Mouse (Mus musculus) gastrocnemius, adult 8-10 months (tissue): Measurements from ENCODE around the gene Foxr1. TPM values are rescaled to one million over a fixed set of nuclear protein-coding genes. Genes with fewer than 3 reads are reported as not detected.

Source experiments
- microRNA-seq: library from miRNA; unstranded; fragments of <30 nt; microRNA quantifications from one replicate; pipeline ENCODE4 v1.2.0, GENCODE M21; 2022
- total RNA-seq, 4 experiments: library from RNA; stranded (reverse); gene quantifications; 2 replicates each; pipeline ENCODE4 v1.2.4; 2022

Foxr1 gene
- total RNA-seq, 4 experiments from 2014 or later = not detected

Small RNA genes within 50 kb of the gene (microRNA-seq; reads per million reads assigned to microRNA genes)
- gene Mir7085 = 3.3 reads per million

Other genes with a start within 250 kb of the Foxr1 start
- gene Cbl, start 207.1 kb downstream of the Foxr1 start, total RNA-seq = 10 to 100 TPM in 1 of 4 experiments, 1 to 10 TPM in 3; 5.1 to 10.2 (median 7.3) TPM
- not detected for gene Ccdc153, start 200.5 kb downstream of the Foxr1 start, total RNA-seq
- gene Pdzd3, start 189.7 kb downstream of the Foxr1 start, total RNA-seq = 1 to 10 TPM in 1 of 4 experiments, under 1 TPM in 3; 0.56 to 1.0 (median 0.95) TPM
- 10 to 100 TPM; 20.5 to 24.7 (median 22.6) TPM for gene Nlrx1, start 172.5 kb downstream of the Foxr1 start, total RNA-seq
- gene Abcg4, start 152.5 kb downstream of the Foxr1 start, total RNA-seq = under 1 TPM; 0.12 to 0.70 (median 0.30) TPM
- gene Hinfp, start 135.5 kb downstream of the Foxr1 start, total RNA-seq = 1 to 10 TPM; 4.5 to 9.6 (median 7.2) TPM
- gene C2cd2l, start 120.9 kb downstream of the Foxr1 start, total RNA-seq = 10 to 100 TPM; 10.4 to 18.9 (median 15.2) TPM
- 10 to 100 TPM; 10.9 to 14.8 (median 13.0) TPM for gene Dpagt1, start 115.1 kb downstream of the Foxr1 start, total RNA-seq
- gene H2afx, start 106.4 kb downstream of the Foxr1 start, total RNA-seq = 10 to 100 TPM in 1 of 4 experiments, 1 to 10 TPM in 3; 7.8 to 10.3 (median 8.7) TPM
- 10 to 100 TPM; 24.2 to 26.1 (median 25.2) TPM for gene Hmbs, start 96.9 kb downstream of the Foxr1 start, total RNA-seq
- 10 to 100 TPM; 17.6 to 19.0 (median 18.3) TPM for gene Vps11, start 79.5 kb downstream of the Foxr1 start, total RNA-seq
- gene Hyou1, start 61.6 kb downstream of the Foxr1 start, total RNA-seq = 10 to 100 TPM; 24.2 to 32.0 (median 25.9) TPM
- 100 to 1,000 TPM in 3 of 4 experiments, 10 to 100 TPM in 1; 96.0 to 131 (median 127) TPM for gene Slc37a4, start 44.3 kb downstream of the Foxr1 start, total RNA-seq
- 100 to 1,000 TPM; 854 to 938 (median 914) TPM for gene Rps25, start 34.0 kb downstream of the Foxr1 start, total RNA-seq
- gene Trappc4, start 33.5 kb downstream of the Foxr1 start, total RNA-seq = 10 to 100 TPM; 17.5 to 23.0 (median 19.5) TPM
- 1 to 10 TPM; 1.6 to 4.5 (median 3.4) TPM for gene Ccdc84, start 22.6 kb downstream of the Foxr1 start, total RNA-seq
- gene Upk2, start 13.8 kb upstream of the Foxr1 start, total RNA-seq = under 1 TPM in 2 of 4 experiments, not detected in 2; 0.29 to 0.54 TPM
- gene Bcl9l, start 41.7 kb upstream of the Foxr1 start, total RNA-seq = 10 to 100 TPM; 36.4 to 43.8 (median 41.7) TPM
- not detected for gene Cxcr5, start 120.7 kb upstream of the Foxr1 start, total RNA-seq
- gene Ddx6, start 163.8 kb upstream of the Foxr1 start, total RNA-seq = 10 to 100 TPM; 71.3 to 85.3 (median 74.4) TPM
- not detected for gene Treh, start 232.1 kb upstream of the Foxr1 start, total RNA-seq